Mouse (Mus musculus): ENCODE data around the gene Elavl1.

GRCm38 (mm10) chr8:4276111-4276465, 49.1 kb downstream of the Elavl1 start:
- TF ChIP-seq CTCF (IDR thresholded peaks at IDR 0.05; ENCODE audit: extremely low read depth, insufficient read depth, insufficient read length, insufficient replicate concordance) (no peak), POLR2A (IDR thresholded peaks at IDR 0.05; ENCODE audit: low read depth, low read length) (no peak)

Measured in spleen, adult 2 months (tissue).